Mouse (Mus musculus): ENCODE results near the gene Wfdc17.

The Wfdc17 gene

DNA sequence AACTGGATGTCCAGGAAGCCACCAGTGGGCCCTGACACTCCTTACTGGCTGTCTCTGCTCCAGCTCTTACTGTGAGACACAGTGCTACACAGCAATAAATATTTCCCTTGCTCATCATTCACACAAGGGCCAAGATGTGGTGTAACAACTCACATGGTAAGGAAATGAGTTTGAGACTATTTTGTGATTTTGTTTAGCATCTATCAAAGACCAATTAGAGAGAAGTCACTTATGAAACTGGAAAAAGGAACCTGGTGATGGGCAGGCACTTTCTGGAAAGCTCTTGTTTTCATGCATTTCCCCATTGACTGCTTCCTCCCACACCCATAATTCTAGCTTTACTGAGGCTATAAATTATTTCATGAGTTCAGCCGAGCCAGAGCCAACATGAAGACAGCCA lies at the start of gene Wfdc17:
Gene Wfdc17 (plus strand): TSS at position 287 of the 400 bp plus-strand sequence.
- DNase-seq (ENCODE audit: low spot score) = no peak

- no peak for DNase-seq (ENCODE audit: low spot score)
These were observed 49.2 kb upstream of the Wfdc17 start for GRCm38 (mm10) chr11:83654606-83655005.

- no peak for DNase-seq (ENCODE audit: low spot score)
These were observed 46.3 kb upstream of the Wfdc17 start for GRCm38 (mm10) chr11:83657508-83657907.

- no peak for DNase-seq (ENCODE audit: low spot score)
These were observed 45.0 kb upstream of the Wfdc17 start for GRCm38 (mm10) chr11:83658797-83659196.

GRCm38 (mm10) chr11:83662204-83662603 lies 41.6 kb upstream of the Wfdc17 start, which contains the start of gene Ccl4:
TSS of gene Ccl4 (plus strand) at chr11:83662584.
- DNase-seq (ENCODE audit: low spot score) = no peak

- no peak for DNase-seq (ENCODE audit: low spot score)
These were observed 40.3 kb upstream of the Wfdc17 start for GRCm38 (mm10) chr11:83663532-83663931.

DNA sequence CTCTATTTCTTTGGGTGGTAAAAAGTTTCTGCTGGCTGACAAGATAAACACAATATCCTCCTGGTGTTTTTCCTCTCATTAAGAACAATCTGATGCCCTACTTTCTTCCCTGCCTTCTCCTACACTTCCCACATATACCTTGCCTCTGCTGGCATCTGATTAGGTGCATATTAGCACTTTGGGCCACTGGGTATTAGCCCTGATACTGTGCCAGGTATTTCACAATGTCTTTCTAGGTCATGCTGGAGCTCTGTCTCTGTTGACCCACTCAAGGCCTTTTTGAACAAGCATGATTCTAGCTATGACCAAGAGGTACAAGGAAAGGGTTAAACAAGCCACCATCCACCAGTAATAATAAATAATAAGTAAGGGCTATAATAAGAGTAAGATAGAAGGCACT lies 32.0 kb upstream of the Wfdc17 start:
- DNase-seq (ENCODE audit: low spot score) = no peak

DNA sequence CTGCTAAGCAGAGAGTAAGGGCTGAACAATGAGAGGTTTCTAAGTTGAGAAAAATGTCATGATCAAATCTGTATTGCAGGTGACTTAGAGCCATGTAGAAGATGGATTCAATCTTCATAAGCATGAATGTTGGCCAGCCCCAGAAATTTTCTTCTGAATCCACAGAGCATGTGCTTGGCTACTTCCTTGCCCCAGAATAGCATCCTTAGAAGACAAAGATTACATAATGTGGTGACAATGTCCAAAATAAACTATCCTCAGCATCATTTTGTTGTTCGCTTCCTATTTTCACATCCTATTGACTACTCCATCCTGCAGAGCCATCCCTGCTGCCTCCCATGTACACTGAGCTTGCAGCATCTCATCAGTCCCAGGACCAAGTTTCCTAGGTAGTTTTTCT lies 28.1 kb upstream of the Wfdc17 start:
- no peak for DNase-seq (ENCODE audit: low spot score)

GRCm38 (mm10) chr11:83689918-83690317 lies 13.9 kb upstream of the Wfdc17 start:
- DNase-seq (ENCODE audit: low spot score) = no peak

DNA sequence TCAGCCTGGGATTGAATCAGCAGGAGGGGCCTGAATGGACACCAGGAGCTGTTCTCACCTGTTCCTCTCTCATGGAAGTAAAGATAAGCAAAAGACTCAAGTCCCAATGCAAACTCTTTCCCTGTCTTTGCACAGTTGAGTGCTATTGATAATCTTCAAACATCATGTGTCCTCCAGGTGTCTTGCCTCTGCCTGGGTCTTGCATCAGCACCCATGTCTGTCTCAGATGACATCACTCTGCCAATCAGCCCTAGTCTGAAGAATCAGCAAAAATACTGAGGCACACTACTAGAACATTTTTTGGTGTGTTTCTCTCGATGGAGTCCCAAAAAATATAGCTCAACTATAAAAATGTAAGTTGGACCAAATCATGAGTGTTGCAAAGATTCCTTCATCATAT lies 11.8 kb upstream of the Wfdc17 start:
- DNase-seq (ENCODE audit: low spot score) = no peak

- DNase-seq (ENCODE audit: low spot score) = no peak
These were observed 4.9 kb downstream of the Wfdc17 start, which contains the start of gene Wfdc18 for GRCm38 (mm10) chr11:83708715-83709114. TSS of gene Wfdc18 (plus strand) at chr11:83709015.

DNA sequence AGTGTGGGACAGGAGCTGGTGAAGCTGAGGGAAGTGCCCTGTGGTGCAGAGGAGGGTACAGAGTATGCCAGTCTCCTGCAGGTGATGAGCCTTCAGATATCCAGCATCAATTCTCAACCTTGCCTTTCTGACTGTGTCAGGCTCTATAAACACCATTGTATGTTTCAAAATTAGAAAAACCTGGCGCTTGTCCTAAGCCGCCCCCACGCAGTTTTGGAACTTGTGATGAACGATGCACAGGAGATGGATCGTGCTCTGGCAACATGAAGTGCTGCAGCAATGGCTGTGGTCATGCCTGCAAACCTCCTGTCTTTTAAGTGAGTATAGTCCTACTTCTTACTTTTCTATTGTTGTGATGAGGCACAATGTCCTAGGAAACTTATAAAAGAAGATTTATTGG lies 5.9 kb downstream of the Wfdc17 start:
- no peak for DNase-seq (ENCODE audit: low spot score)

- no peak for DNase-seq (ENCODE audit: low spot score)
These were observed 8.9 kb downstream of the Wfdc17 start for GRCm38 (mm10) chr11:83712671-83713070.

- DNase-seq (ENCODE audit: low spot score) = no peak
These were observed 10.1 kb downstream of the Wfdc17 start for GRCm38 (mm10) chr11:83713925-83714324.

GRCm38 (mm10) chr11:83717042-83717665 lies 13.4 kb downstream of the Wfdc17 start:
- no peak for DNase-seq (ENCODE audit: low spot score)

GRCm38 (mm10) chr11:83720766-83721165 lies 17.0 kb downstream of the Wfdc17 start:
- no peak for DNase-seq (ENCODE audit: low spot score)

- no peak for DNase-seq (ENCODE audit: low spot score)
These were observed 25.1 kb downstream of the Wfdc17 start for GRCm38 (mm10) chr11:83728757-83729432.

DNA sequence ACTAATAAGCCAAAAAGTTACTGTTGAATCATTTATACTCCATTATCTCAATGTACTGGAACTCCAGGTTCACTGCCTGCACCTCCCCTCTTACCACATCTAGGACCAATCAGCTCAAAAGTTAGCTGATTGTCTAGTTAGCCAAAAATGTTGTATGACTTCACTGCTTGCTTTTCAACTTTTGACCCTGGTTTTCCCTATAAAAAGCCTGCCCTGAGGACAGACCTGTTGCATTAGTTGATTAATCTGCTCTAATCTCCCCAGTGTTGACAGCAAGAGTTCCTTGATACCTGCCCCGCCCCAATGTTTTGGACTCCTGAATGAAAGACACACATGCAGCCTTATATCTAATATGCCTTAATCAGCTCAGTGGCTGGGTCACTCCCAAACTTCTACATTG lies 27.3 kb downstream of the Wfdc17 start:
- DNase-seq (ENCODE audit: low spot score) = no peak

DNA sequence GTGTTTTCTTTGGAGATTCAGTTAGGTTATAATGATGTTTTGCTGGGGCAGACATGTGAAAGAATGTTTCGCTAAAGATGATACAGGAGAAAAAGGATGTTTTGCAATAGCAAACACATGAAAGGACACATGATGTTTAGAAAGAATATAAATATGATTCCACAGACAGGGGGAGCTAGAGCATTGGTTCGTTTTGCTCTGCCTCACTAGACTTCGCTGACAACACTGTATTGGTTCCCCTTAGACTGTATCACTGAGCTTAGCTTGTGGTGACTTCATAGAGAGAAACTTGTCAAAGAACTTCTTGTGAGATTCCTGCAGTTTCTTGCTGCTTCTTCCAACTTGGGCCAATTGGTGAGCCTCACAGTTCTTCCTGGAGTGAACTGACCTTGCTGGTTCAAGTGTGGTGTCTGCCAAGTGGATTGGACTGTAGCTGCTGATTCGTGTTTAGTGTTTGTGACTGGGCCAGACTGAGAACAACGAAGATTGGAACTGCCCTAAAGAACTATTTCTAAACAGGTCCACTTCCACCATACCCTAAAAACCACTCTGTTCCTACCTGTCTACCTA lies 29.4 kb downstream of the Wfdc17 start:
- no peak for DNase-seq (ENCODE audit: low spot score)

DNA sequence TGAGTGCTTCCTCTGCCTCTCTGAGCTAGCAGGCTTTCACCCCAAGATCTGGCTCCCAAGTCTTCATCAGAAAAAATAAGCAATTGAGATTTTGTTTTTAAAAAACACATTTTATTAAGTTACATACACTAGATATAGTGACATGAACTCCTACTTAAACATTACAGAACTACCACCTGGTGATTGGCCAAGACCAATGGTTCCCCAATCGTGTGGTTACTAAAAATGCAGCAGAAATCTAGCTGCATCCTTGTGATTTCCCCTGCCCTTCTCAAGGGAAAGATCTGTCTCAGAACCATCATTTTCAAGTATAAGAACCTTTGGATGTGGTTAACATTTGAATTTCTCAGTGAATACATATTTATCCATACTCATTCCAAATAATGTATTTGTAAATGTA lies 30.4 kb downstream of the Wfdc17 start:
- DNase-seq (ENCODE audit: low spot score) = no peak

- no peak for DNase-seq (ENCODE audit: low spot score)
These were observed 32.1 kb downstream of the Wfdc17 start for GRCm38 (mm10) chr11:83735881-83736280.

- DNase-seq (ENCODE audit: low spot score) = no peak
These were observed 33.3 kb downstream of the Wfdc17 start for GRCm38 (mm10) chr11:83737109-83737558.

DNA sequence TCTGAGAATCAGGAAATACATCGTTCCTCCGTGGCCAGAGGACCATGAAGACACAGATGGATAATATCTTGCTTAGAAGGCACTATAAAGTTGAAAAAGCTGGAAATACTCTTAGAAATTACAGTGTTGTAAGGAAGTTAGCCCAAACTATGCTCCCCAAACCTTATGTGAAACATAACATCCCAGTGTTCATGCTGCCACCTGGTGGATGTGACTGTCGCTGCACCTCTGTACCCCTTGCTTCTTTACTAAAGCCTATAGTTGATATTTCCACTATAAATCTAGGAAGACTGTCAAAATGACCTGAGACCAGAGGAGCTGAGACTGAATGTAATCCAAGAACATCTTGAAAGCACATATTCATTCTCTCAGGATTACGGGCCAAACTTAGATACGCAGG lies 35.5 kb downstream of the Wfdc17 start:
- peak; percentile 47 for DNase-seq (ENCODE audit: low spot score)

All from c-Kit-positive CD71-positive TER-119-positive erythroid progenitor cells, embryonic 14.5 days (primary cell).